Mouse (Mus musculus) megakaryocyte progenitor cell, adult 5-6 weeks (primary cell): ENCODE results near the gene Olfr559. TPM values are rescaled to one million over a fixed set of nuclear protein-coding genes. Genes with fewer than 3 reads are reported as not detected.
A peak's percentile ranks its signal among the peaks of the same experiment; 100 is the strongest.

ENCODE experiments used
- ATAC-seq: replicated peaks from 2 replicates; pipeline ENCODE4 v1.8.0; 2016; ENCODE audit warnings: mild to moderate bottlenecking, moderate TSS enrichment, inconsistent platforms; ENCODE audit not compliant: poor library complexity
- total RNA-seq, 2 experiments: library from RNA; stranded (forward) in 1 of 2; stranded (reverse) in 1 of 2; fragments of 157-497, 149-512 nt in 1 of 2; fragments of 200-1000 nt in 1 of 2; gene quantifications; 2 replicates each; pipeline versions ENCODE4 v1.2.3 to v1.2.4; 2015 to 2017

Gene Olfr559
- total RNA-seq (2015) (not detected in 2 replicates), total RNA-seq (2017) (not detected in 2 replicates)

DNA sequence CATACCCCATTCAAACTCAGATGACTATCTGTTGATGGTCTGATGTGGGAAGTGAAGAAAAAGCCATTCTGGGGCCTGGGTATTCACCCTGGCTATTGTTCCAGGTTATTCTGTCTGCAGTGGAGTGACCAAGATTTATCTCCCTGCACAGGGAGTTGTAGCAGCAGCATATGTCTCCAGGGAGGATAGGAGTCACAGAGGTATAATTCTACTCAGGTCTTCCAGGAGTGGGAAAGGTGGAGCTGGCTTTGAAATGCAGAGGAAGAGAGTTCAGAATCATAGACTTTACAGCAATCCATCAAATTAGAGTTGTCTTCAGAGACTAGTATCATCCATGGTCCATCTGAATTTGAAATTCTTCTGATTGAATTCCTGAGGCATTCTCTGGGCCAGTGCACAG is at the start of gene Olfr559:
Gene Olfr559 (minus strand): TSS at position 101 of the 400 bp plus-strand sequence.
- ATAC-seq, result no peak

DNA sequence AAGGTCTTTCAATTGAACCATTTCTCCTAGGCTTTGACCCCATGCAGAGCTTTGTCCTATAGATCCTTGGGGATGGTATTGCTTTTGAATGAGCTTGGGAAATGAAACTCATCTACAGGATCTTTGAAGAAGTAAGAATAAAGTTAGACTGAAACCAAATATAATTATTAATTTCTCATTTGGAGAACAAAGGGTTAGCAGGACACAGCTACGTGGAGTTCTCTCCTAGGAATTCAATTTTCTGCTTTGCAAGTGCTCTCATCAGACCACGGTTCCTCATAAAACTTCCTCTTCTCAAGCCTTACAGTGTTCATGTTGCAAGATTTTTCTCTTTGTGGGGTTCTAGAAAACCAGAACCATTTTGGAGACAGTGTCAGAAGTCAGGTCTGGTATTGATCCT is 43.6 kb upstream of the Olfr559 start, which contains the start of gene Olfr561:
Gene Olfr561 (plus strand): TSS at position 301 of the 400 bp plus-strand sequence.
- ATAC-seq, result no peak

DNA sequence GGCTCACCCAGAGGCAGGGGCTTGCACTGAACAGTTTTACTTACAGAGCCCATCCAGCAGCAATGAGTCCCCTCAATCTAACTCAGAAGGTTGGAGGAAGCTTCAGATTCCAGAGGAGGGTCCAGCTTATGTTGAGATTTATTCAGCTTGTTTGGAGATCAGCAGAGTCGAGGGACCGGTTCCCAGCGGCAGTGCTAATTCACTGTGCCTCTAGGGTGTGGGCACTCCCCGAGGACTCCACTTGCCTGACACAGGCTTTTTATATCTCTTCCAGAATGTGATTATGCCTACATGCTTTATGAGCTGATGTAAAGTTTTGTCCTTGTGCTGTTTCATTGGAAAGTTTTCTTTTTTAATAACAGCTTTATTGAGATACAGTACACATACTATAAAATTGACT is 32.0 kb upstream of the Olfr559 start, which contains the start of the genes Olfr560 and Olfr78:
Gene Olfr560 (minus strand): TSS at position 101 of the 400 bp plus-strand sequence.
Gene Olfr78 (minus strand): TSS at position 206 of the 400 bp plus-strand sequence.
- ATAC-seq, result no peak

DNA sequence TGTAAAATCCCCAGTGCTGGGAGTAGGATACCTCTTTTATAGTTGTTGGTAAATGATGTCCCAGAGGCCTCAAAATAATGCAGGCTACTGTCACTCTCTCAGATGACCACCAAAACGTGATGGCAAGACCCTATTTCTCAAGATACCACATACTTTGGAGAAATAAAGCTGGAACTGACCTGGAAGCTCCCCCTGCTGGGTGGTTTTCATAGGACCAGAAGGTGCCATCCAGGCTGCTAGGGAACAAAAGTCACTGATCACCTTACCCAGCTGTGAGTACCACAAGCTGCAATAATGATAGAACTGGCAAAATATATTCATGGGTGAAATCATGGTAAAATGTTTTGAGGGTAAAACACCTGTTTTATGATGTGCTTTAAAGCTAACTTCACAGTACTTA is 24.8 kb upstream of the Olfr559 start:
- ATAC-seq, result peak; percentile 66

DNA sequence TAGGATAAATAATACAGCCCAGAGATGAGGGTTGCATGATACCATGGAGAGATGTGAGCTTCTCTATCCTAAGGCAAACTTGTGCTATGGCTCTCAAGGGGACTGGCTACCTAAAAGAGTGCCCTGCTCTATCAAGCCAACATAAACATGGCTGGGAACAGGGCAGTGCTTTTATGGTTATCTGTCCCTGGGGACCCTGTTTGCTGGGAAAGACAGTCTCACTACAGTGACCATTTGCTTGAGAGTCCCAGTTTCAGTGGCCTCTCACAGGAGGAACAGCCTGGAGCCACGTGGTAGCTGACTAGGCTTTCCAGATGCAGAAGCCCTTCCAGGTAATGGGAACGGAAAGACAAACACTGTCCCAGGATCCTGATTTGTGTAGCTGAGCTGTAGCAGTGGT is 10.4 kb upstream of the Olfr559 start:
- ATAC-seq, result no peak

DNA sequence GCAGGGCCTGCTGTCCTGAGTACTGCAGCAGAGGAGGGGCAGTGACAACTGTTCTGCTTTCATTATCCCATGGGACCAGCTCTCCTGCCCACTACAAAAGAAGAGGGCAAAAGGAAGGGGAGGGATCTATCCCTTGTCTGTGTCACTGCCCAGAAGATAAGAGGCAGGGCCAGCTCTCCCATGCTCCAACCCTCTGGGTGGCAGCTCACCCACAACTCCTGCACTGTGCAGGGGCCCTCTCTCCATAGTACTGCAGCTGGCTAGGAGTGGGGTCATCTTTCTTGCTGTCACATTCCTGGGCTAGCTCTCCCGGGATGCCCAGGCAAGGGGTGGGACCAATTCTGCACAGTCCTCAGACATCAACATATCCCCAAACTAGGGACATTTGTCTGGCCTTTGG is 6.5 kb upstream of the Olfr559 start:
- no peak for ATAC-seq

DNA sequence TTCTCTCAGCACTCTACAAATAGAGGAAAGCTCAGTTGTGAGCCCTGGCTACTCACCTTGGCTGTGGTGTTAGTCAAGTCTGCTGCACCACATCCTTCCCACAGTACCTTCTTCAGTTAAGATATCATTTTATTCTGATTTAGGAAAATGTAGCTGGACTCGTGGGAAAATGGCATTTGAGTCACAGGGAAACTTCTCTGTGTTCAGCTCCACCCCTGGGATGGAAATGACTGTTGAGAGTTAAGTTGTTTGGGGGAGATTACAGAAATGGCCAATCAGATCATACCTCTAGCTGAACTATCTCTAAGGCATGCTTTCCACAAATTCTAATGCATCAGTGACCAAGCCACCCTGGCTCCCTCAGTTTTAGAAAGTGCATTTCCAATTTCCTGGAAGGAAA is 8.3 kb downstream of the Olfr559 start, which contains the start of gene Olfr33:
Gene Olfr33 (minus strand): TSS at position 101 of the 400 bp plus-strand sequence.
- no peak for ATAC-seq

DNA sequence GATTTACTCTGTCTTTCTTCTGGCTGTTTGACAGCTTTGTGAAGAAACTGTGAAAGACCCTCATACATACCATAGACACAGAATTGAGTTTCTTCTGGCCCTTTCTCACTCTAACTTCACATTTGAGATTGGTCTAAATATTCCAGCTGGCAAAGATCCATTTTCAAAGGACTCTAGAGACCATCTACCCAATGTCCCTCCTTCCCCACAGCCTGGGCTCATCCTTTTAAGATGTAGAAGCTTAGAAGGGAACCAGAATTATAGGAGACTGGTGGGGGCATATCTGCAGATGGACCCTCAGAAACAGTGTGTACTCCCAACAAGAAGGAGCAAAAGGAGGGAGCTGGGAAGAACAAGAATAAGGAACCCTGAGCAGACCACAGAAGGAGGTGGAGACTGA is 25.4 kb downstream of the Olfr559 start, which contains the start of gene Olfr558:
Gene Olfr558 (plus strand): TSS at position 301 of the 400 bp plus-strand sequence.
- ATAC-seq, result no peak

DNA sequence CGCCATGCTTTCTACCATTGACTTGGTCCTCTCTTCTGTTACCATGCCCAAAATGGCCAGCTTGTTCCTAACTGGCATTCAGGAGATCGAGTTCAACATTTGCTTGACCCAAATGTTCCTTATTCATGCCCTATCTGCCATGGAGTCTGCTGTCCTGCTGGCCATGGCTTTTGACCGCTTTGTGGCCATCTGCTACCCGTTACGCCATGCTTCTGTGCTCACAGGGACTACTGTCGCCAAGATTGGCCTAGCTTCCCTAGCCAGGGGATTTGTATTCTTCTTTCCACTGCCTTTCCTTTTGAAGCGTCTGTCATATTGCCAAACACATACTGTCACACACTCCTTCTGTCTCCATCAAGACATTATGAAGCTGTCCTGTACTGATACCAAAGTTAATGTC is 28.8 kb downstream of the Olfr559 start:
- no peak for ATAC-seq

DNA sequence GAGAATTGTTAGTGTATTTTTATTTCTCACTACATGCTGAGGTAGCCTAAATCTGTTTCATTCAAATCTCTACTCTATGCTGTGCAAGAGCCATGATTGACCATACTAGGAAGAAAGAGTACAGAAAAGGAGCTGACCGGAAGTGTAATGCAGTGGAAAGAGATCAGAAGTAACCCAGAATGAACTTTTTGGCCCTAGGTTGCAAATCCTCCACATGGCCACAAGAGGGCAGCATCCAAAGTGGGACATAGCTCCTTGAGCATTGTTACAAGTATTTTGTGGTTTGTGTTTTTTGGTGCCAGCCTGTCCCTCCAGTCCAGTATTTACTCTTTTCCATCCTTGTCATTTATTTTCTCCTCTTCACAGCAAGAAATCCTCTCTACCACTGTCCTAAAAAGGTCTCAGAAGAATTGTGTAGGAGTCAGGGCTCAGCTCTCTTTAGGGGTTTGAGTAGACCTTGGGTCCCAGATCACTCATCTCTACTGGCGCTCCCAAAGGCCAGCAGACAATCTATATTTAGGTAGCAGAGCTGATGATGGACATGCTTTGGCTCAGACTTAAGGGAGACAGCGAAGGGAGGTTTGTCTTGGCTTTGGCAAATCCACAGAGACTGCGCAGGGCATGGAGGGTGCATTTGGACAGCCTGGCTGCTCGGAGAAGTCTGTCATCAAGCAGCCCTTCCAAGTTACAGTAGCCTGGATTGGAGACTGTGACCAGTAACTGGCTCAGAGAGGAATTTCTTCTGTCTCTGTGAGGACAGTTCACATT is 31.7 kb downstream of the Olfr559 start, which contains the start of gene Olfr557:
Gene Olfr557 (plus strand): TSS at position 553 of the 768 bp plus-strand sequence.
- ATAC-seq, result peak; percentile 99

DNA sequence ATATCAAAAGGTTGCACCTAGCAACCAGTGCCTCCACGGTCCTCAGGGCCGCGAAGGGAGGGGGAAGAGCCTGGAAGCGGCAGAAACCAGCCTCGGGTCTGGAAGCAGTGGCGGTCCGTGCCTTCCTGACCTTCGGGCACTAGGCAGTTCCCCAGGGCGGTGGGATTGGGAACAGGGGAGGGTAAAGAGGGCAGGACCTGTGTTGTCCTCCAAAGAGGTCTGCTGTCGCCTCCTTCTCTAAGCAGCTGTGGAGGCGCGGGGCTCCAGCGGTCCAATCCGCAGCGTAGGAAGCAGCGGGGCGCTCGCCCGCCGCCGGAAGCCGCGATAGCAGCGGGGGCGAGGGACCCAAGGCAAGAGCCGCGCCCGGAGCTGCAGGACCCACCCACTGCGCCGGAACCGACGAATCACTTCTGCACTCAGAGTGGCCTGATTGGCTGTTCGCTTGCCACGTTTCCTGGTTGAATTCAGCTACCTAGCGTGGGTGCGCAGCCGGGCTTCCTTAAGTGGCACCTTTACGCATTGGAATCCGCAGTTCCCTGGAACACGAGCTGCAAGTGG is 40.3 kb downstream of the Olfr559 start, which contains the start of gene Trim68:
Gene Trim68 (minus strand): TSS at position 384 of the 558 bp plus-strand sequence.
- peak; percentile 99 for ATAC-seq

DNA sequence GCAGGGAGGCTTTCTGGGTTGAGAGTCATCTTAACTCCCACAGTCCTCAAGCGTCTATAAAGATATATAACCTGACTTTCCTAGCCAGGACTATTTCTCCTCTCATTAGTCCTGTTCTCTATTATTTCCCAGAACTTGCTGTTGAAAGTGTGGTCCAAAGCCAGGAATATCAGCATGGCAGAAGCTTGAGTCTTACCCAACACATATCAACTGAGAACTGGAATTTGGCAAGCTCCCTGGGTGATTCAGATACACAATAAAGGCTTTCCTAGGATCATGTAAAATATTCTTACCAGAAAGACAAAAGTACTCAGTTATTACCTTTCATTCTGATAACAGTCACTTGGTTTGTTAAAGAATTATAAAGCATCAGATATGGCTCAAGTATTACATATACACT is 45.4 kb downstream of the Olfr559 start:
- no peak for ATAC-seq

DNA sequence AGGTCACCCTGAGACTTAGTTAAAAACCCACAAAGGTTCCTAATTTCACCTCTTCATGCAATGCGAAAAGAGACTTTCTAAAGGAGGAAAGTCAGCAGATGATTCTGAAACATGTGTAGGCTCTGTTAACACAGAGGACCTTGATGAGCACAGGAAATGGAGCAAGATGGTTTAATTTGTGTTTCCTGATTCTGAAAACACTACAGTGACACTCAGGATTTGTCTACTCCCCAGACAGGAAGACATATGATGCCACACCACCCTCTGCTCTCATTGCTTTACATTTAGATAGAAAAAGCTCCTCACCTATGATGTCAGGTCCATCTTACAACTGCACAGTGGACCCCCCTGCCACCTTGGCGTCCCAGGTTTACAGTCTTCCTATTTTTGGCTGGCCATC is 51.1 kb downstream of the Olfr559 start:
- peak; percentile 83 for ATAC-seq

Other genes starting within 250 kb of the Olfr559 start
Only the 30 nearest of the 33 such genes appear.
- gene Olfr545, start 227.9 kb downstream of the Olfr559 start, total RNA-seq (2015), result not detected in 2 replicates
- not detected in 2 replicates for gene Olfr545, start 227.9 kb downstream of the Olfr559 start, total RNA-seq (2017)
- not detected in 2 replicates for gene Olfr547, start 192.7 kb downstream of the Olfr559 start, total RNA-seq (2015)
- gene Olfr547, start 192.7 kb downstream of the Olfr559 start, total RNA-seq (2017), result not detected in 2 replicates
- gene Olfr548-ps1, start 186.6 kb downstream of the Olfr559 start, total RNA-seq (2015), result not detected in 2 replicates
- gene Olfr548-ps1, start 186.6 kb downstream of the Olfr559 start, total RNA-seq (2017), result not detected in 2 replicates
- gene Olfr549, start 177.6 kb downstream of the Olfr559 start, total RNA-seq (2015), result not detected in 2 replicates
- not detected in 2 replicates for gene Olfr549, start 177.6 kb downstream of the Olfr559 start, total RNA-seq (2017)
- gene Trim21, start 162.0 kb downstream of the Olfr559 start, total RNA-seq (2015), result 7.4 and 11.5 TPM in 2 replicates
- 29.3 and 45.8 TPM in 2 replicates for gene Trim21, start 162.0 kb downstream of the Olfr559 start, total RNA-seq (2017)
- gene Olfr550, start 156.0 kb downstream of the Olfr559 start, total RNA-seq (2015), result 0.27 TPM in 1 of 2 replicates, not detected in the other
- not detected in 2 replicates for gene Olfr550, start 156.0 kb downstream of the Olfr559 start, total RNA-seq (2017)
- not detected in 2 replicates for gene Olfr551, start 135.6 kb downstream of the Olfr559 start, total RNA-seq (2015)
- gene Olfr551, start 135.6 kb downstream of the Olfr559 start, total RNA-seq (2017), result not detected in 2 replicates
- 0.10 TPM in 1 of 2 replicates, not detected in the other for gene Olfr552, start 129.7 kb downstream of the Olfr559 start, total RNA-seq (2015)
- not detected in 2 replicates for gene Olfr552, start 129.7 kb downstream of the Olfr559 start, total RNA-seq (2017)
- gene Olfr553, start 109.3 kb downstream of the Olfr559 start, total RNA-seq (2015), result not detected in 2 replicates
- not detected in 2 replicates for gene Olfr553, start 109.3 kb downstream of the Olfr559 start, total RNA-seq (2017)
- gene Olfr554, start 89.1 kb downstream of the Olfr559 start, total RNA-seq (2015), result not detected in 2 replicates
- gene Olfr554, start 89.1 kb downstream of the Olfr559 start, total RNA-seq (2017), result not detected in 2 replicates
- not detected in 2 replicates for gene Olfr555, start 68.7 kb downstream of the Olfr559 start, total RNA-seq (2015)
- not detected in 2 replicates for gene Olfr555, start 68.7 kb downstream of the Olfr559 start, total RNA-seq (2017)
- not detected in 2 replicates for gene Olfr556, start 62.6 kb downstream of the Olfr559 start, total RNA-seq (2015)
- gene Olfr556, start 62.6 kb downstream of the Olfr559 start, total RNA-seq (2017), result not detected in 2 replicates
- gene Trim68, start 40.2 kb downstream of the Olfr559 start, total RNA-seq (2015), result 6.1 and 6.4 TPM in 2 replicates
- gene Trim68, start 40.2 kb downstream of the Olfr559 start, total RNA-seq (2017), result 4.8 and 5.6 TPM in 2 replicates
- gene Olfr557, start 31.6 kb downstream of the Olfr559 start, total RNA-seq (2015), result not detected in 2 replicates
- gene Olfr557, start 31.6 kb downstream of the Olfr559 start, total RNA-seq (2017), result 0.24 TPM in 1 of 2 replicates, not detected in the other
- not detected in 2 replicates for gene Olfr558, start 25.3 kb downstream of the Olfr559 start, total RNA-seq (2015)
- not detected in 2 replicates for gene Olfr558, start 25.3 kb downstream of the Olfr559 start, total RNA-seq (2017)
- gene Olfr33, start 8.4 kb downstream of the Olfr559 start, total RNA-seq (2015), result not detected in 2 replicates
- gene Olfr33, start 8.4 kb downstream of the Olfr559 start, total RNA-seq (2017), result not detected in 2 replicates
- gene Olfr560, start 31.9 kb upstream of the Olfr559 start, total RNA-seq (2015), result not detected in 2 replicates
- not detected in 2 replicates for gene Olfr560, start 31.9 kb upstream of the Olfr559 start, total RNA-seq (2017)
- gene Olfr78, start 32.0 kb upstream of the Olfr559 start, total RNA-seq (2015), result not detected in 2 replicates
- gene Olfr78, start 32.0 kb upstream of the Olfr559 start, total RNA-seq (2017), result not detected in 2 replicates
- gene Olfr561, start 43.7 kb upstream of the Olfr559 start, total RNA-seq (2015), result not detected in 2 replicates
- gene Olfr561, start 43.7 kb upstream of the Olfr559 start, total RNA-seq (2017), result not detected in 2 replicates
- not detected in 2 replicates for gene Olfr564, start 76.0 kb upstream of the Olfr559 start, total RNA-seq (2015)
- not detected in 2 replicates for gene Olfr564, start 76.0 kb upstream of the Olfr559 start, total RNA-seq (2017)
- not detected in 2 replicates for gene Olfr566, start 131.3 kb upstream of the Olfr559 start, total RNA-seq (2015)
- gene Olfr566, start 131.3 kb upstream of the Olfr559 start, total RNA-seq (2017), result not detected in 2 replicates
- not detected in 2 replicates for gene Olfr568, start 149.6 kb upstream of the Olfr559 start, total RNA-seq (2015)
- gene Olfr568, start 149.6 kb upstream of the Olfr559 start, total RNA-seq (2017), result not detected in 2 replicates
- gene Olfr569, start 163.4 kb upstream of the Olfr559 start, total RNA-seq (2015), result not detected in 2 replicates
- not detected in 2 replicates for gene Olfr569, start 163.4 kb upstream of the Olfr559 start, total RNA-seq (2017)
- gene Olfr570, start 167.1 kb upstream of the Olfr559 start, total RNA-seq (2015), result not detected in 2 replicates
- not detected in 2 replicates for gene Olfr570, start 167.1 kb upstream of the Olfr559 start, total RNA-seq (2017)
- gene Olfr571, start 190.0 kb upstream of the Olfr559 start, total RNA-seq (2015), result not detected in 2 replicates
- gene Olfr571, start 190.0 kb upstream of the Olfr559 start, total RNA-seq (2017), result not detected in 2 replicates
- not detected in 2 replicates for gene Olfr572, start 196.9 kb upstream of the Olfr559 start, total RNA-seq (2015)
- not detected in 2 replicates for gene Olfr572, start 196.9 kb upstream of the Olfr559 start, total RNA-seq (2017)
- gene Olfr573-ps1, start 215.1 kb upstream of the Olfr559 start, total RNA-seq (2015), result not detected in 2 replicates
- gene Olfr573-ps1, start 215.1 kb upstream of the Olfr559 start, total RNA-seq (2017), result not detected in 2 replicates
- not detected in 2 replicates for gene Olfr574, start 221.0 kb upstream of the Olfr559 start, total RNA-seq (2015)
- gene Olfr574, start 221.0 kb upstream of the Olfr559 start, total RNA-seq (2017), result not detected in 2 replicates
- not detected in 2 replicates for gene Olfr575, start 231.3 kb upstream of the Olfr559 start, total RNA-seq (2015)
- not detected in 2 replicates for gene Olfr575, start 231.3 kb upstream of the Olfr559 start, total RNA-seq (2017)
- not detected in 2 replicates for gene Olfr576, start 235.2 kb upstream of the Olfr559 start, total RNA-seq (2015)
- gene Olfr576, start 235.2 kb upstream of the Olfr559 start, total RNA-seq (2017), result not detected in 2 replicates